Mouse (Mus musculus): ENCODE data around the gene Irx1. TPM values are rescaled to one million over a fixed set of nuclear protein-coding genes. Genes with fewer than 3 reads are reported as not detected.

Irx1 gene
- 1.5 and 2.5 TPM in 2 replicates for polyA plus RNA-seq (2014; fragmentation: Nextera tagmentation; extraction: Ambion mirVana)

DNA sequence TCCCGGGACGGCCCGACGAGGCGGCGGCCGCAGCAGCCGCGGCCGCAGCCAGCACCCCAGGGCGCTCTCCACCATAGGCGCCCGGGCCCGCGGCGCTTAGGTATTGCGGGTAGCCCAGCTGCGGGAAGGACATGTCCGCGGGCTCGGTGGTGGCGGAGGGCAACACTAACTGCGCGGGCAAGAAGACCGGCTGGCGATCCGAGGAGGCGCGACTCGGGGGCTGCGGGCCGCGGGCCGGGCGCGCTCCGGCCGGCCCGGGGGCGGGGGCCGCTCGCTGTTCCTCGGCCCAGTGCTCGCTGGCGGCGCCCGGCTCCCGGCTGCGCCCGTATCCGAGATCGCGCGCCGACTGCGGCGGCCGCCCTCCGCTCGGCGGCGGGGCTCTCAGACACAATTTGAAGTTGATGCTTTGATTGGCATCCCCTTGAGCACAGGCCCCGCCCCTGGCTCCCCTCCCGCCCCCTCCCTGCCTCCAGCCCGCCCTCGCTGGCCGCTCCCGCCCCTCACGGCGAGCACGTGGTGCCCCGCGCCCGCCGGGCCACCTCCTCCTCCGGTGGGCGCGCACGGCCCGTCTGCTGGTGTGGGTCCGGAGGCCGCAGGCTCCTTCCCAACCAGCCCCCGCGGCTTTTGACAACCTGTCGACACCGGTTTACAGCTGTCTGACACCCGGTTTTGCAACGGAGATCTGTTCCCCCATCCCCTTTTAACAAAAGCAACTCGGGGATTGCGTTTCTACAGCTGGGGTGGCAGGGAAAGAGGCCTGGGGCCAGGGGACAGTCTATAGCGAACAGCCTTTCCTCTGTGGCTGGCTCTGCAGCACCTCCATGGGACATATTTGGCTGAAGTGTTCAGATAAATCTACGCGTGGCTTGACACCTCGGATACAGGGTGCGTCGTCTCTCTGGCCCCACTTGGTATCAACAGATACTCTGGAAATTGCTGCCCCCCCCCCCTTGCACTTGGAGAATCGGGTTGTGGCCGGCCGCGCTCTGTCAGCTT, at the start of gene Irx1:
Gene Irx1 (minus strand): TSS at position 368 of the 996 bp plus-strand sequence.
- peak; percentile 58 for ATAC-seq (ENCODE audit: insufficient number of reproducible peaks, insufficient read depth, low FRiP score, low read depth)
- under 1% methylated on average over 75 of the region's 100 CpGs for WGBS
- peak within 1 kb of the TSS; percentile 84 for H3K9ac ChIP-seq (ENCODE audit: low read length)
- peaks cover 92% of the 10 kb centered on the region for H3K27me3 ChIP-seq (ENCODE audit: control insufficient read depth, insufficient read depth, low read length)
- peaks cover 2 to 23% of the 10 kb centered on the region in 2 experiments; a peak in 3 of 4 replicates for H3K4me1 ChIP-seq (ENCODE audit: control insufficient read depth in 2 of 2, insufficient read depth in 2 of 2, low read length in 2 of 2)
- no peaks in the 10 kb centered on the region for H3K36me3 ChIP-seq (ENCODE audit: control insufficient read depth, insufficient read depth, low read length)
- H3K4me3 ChIP-seq (ENCODE audit: control insufficient read depth in 1 of 2, insufficient read depth in 1 of 2, low read depth in 1 of 2, low read length in 2 of 2) = peak within 1 kb of the TSS; percentile 60 to 64
- peak within 1 kb of the TSS; percentile 78 for H3K4me2 ChIP-seq (ENCODE audit: low read length)
- H3K9me3 ChIP-seq (ENCODE audit: control insufficient read depth, low read length) = no peaks in the 10 kb centered on the region
- peak within 1 kb of the TSS; percentile 72 to 87 for H3K27ac ChIP-seq (replicated peaks in 1 of 2; ENCODE audit: control insufficient read depth in 1 of 2, insufficient read depth in 1 of 2, low read depth in 2 of 2, low read length in 2 of 2)

DNA sequence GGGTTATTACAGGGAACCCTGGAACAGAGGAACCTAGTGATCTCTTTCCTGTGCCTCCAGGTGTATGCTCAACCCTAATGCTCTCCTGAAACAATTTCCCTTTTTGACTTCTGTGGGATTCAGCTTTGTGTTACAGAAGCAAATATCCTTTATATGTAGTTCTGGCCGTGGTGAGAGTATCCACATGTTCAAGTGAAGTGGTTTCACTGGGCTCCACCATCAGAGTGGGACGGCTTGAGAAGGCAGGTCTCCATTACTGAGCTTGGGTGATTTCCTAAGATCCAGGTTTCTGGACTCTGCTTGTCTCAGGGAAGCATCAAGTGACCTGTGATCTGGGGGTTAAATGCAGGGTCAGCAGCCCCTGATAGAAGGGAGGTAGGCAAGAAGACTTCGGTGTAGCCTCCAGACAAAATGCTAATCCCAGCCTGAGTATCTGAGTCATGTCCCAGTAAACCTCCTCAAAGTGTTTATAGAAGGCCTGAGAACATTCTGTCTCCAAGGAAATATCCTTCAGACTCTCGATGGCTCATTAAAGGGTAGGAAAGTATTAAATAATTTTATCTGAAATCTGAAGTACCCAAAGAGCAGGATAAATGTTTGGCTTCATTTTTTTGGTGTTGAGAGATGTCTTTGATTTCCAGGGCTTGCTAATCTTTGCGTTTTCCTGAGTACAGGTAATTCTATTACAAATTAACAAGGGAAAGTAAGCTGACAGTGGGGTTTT, 16.6 kb upstream of the Irx1 start:
- no peaks in the 10 kb centered on the region for H3K9me3 ChIP-seq (ENCODE audit: control insufficient read depth, low read length)
- H3K36me3 ChIP-seq (ENCODE audit: control insufficient read depth, insufficient read depth, low read length) = no peaks in the 10 kb centered on the region
- H3K27me3 ChIP-seq (ENCODE audit: control insufficient read depth, insufficient read depth, low read length) = no peaks in the 10 kb centered on the region
- H3K9ac ChIP-seq (ENCODE audit: low read length) = no peak overlapping the region
- no peak overlapping the region for H3K4me3 ChIP-seq (ENCODE audit: control insufficient read depth in 1 of 2, insufficient read depth in 1 of 2, low read depth in 1 of 2, low read length in 2 of 2)
- H3K4me2 ChIP-seq (ENCODE audit: low read length) = no peak overlapping the region
- no peak overlapping the region for H3K27ac ChIP-seq (replicated peaks in 1 of 2; ENCODE audit: control insufficient read depth in 1 of 2, insufficient read depth in 1 of 2, low read depth in 2 of 2, low read length in 2 of 2)
- no peaks in the 10 kb centered on the region for H3K4me1 ChIP-seq (ENCODE audit: control insufficient read depth in 2 of 2, insufficient read depth in 2 of 2, low read length in 2 of 2)
- ATAC-seq (ENCODE audit: insufficient number of reproducible peaks, insufficient read depth, low FRiP score, low read depth) = no peak
- 61% methylated on average over 5 of the region's 5 CpGs for WGBS

DNA sequence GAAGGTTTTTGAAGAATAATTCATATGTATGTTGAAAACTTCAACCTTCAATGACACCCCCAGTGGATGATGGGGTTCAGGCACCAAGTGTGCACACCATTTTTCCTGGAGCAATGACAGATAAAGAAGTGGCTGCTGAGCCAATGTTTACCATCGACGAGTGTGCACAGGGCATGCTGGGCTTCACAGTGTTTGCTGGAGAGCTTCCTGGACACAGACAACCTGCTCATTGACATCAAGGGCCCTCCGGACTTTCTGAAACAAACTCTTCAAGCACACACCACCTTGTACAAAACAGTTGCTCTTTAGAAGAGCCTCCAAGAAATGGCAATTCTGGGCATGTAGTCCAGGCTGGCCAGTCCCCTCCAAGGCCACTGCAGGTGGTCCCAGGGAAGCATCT, 12.2 kb upstream of the Irx1 start:
- Histone ChIP-seq H3K4me2 (ENCODE audit: low read length) (no peak overlapping the region), H3K4me3 (ENCODE audit: control insufficient read depth in 1 of 2, insufficient read depth in 1 of 2, low read depth in 1 of 2, low read length in 2 of 2) (no peak overlapping the region), H3K9me3 (ENCODE audit: control insufficient read depth, low read length) (no peaks in the 10 kb centered on the region), H3K9ac (ENCODE audit: low read length) (no peak overlapping the region), H3K27ac (replicated peaks in 1 of 2; ENCODE audit: control insufficient read depth in 1 of 2, insufficient read depth in 1 of 2, low read depth in 2 of 2, low read length in 2 of 2) (no peak overlapping the region), H3K27me3 (ENCODE audit: control insufficient read depth, insufficient read depth, low read length) (peaks cover 4% of the 10 kb centered on the region; the same call in 1 of the 2 replicates), H3K36me3 (ENCODE audit: control insufficient read depth, insufficient read depth, low read length) (no peaks in the 10 kb centered on the region), H3K4me1 (ENCODE audit: control insufficient read depth in 2 of 2, insufficient read depth in 2 of 2, low read length in 2 of 2) (no peaks in the 10 kb centered on the region)
- WGBS = 73% methylated on average over 3 of the region's 3 CpGs
- ATAC-seq (ENCODE audit: insufficient number of reproducible peaks, insufficient read depth, low FRiP score, low read depth) = no peak

GRCm38 (mm10) chr13:71968286-71968685, 4.8 kb upstream of the Irx1 start:
- WGBS = under 1% methylated on average over 6 of the region's 6 CpGs

DNA sequence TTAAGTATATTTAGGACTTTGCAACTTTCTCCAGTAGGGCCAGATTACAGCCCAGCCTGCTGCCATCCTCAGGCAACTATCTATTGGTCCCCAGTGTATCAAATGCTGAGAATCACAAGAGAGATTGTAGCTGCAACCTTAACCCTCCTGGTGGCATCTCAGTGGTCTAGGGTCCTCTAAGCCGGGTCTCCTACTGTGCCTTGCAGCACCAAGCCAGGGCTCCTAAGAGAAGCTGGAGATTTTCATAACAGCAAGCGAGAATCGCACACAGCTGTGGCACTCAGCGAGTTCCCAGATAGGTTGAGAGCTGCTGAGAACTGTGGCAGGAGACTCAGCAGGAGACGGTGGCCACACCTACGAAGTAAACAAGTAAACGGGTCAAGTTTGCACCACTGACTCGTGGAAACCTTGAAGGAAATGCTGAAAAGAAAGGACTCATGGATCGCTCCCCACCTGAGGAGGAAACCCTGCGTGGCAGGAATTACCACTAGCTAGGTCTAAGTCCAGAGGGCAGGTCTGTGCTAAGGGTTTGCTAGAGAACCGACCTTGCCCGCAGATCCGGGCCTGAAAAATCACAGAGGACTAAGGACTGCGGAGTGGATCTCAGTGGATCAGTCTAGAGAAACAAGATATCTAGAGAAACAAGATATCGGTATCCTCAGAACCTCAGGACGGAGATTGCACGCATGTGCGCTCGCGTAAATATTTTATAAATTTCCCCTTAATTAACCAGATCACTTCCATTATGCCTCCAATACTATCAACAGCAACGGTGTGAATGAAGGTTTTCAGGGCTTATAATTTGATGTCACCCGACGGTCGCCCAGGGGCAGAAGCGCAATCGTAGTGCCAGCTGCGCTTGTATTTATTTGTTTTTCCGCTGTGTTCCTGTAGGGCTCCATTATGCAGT, 4.1 kb upstream of the Irx1 start:
- 3% methylated on average over 28 of the region's 28 CpGs for WGBS
- no peak for ATAC-seq (ENCODE audit: insufficient number of reproducible peaks, insufficient read depth, low FRiP score, low read depth)
- Histone ChIP-seq H3K27ac (replicated peaks in 1 of 2; ENCODE audit: control insufficient read depth in 1 of 2, insufficient read depth in 1 of 2, low read depth in 2 of 2, low read length in 2 of 2) (no peak overlapping the region), H3K4me1 (ENCODE audit: control insufficient read depth in 2 of 2, insufficient read depth in 2 of 2, low read length in 2 of 2) (peaks cover 2 to 13% of the 10 kb centered on the region in 2 experiments; a peak in 2 of 4 replicates), H3K4me2 (ENCODE audit: low read length) (peak overlapping the region; percentile 57), H3K9ac (ENCODE audit: low read length) (no peak overlapping the region), H3K9me3 (ENCODE audit: control insufficient read depth, low read length) (no peaks in the 10 kb centered on the region), H3K36me3 (ENCODE audit: control insufficient read depth, insufficient read depth, low read length) (no peaks in the 10 kb centered on the region), H3K27me3 (ENCODE audit: control insufficient read depth, insufficient read depth, low read length) (peaks cover 82% of the 10 kb centered on the region), H3K4me3 (ENCODE audit: control insufficient read depth in 1 of 2, insufficient read depth in 1 of 2, low read depth in 1 of 2, low read length in 2 of 2) (peak overlapping the region in 1 of 2 experiments; percentile 15; a peak in 2 of 4 replicates)

More at GRCm38 (mm10) chr13:71968286-71968685, 4.8 kb upstream of the Irx1 start:
- Histone ChIP-seq H3K9me3 (ENCODE audit: control insufficient read depth, low read length) (no peaks in the 10 kb centered on the region), H3K4me3 (ENCODE audit: control insufficient read depth in 1 of 2, insufficient read depth in 1 of 2, low read depth in 1 of 2, low read length in 2 of 2) (peak overlapping the region in 1 of 2 experiments; percentile 15; a peak in 1 of 4 replicates), H3K9ac (ENCODE audit: low read length) (no peak overlapping the region), H3K4me2 (ENCODE audit: low read length) (peak overlapping the region; percentile 57), H3K27ac (replicated peaks in 1 of 2; ENCODE audit: control insufficient read depth in 1 of 2, insufficient read depth in 1 of 2, low read depth in 2 of 2, low read length in 2 of 2) (no peak overlapping the region), H3K27me3 (ENCODE audit: control insufficient read depth, insufficient read depth, low read length) (peaks cover 75% of the 10 kb centered on the region), H3K36me3 (ENCODE audit: control insufficient read depth, insufficient read depth, low read length) (no peaks in the 10 kb centered on the region), H3K4me1 (ENCODE audit: control insufficient read depth in 2 of 2, insufficient read depth in 2 of 2, low read length in 2 of 2) (peaks cover 2 to 6% of the 10 kb centered on the region in 2 experiments; a peak in 2 of 4 replicates)
- ATAC-seq (ENCODE audit: insufficient number of reproducible peaks, insufficient read depth, low FRiP score, low read depth) = no peak

DNA sequence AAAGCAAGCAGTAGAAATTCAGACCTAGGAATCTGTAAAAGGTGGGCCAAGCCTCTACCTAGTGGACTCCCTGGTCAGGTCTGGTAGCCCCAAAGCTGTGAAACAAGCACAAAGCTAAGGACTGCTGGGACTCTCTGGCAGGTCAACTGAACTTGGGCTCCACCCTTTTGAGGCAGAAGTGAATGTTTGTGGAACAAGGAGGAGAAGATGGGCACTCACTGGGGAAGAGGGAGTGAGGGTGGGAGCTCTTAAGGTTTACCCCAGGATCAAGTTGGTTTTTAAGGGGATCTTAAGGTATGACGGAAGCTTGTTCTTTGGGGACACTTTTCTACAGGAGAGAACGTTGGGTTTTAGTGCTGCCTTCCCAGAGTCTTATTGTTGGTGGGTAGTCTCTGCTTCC, 3.1 kb upstream of the Irx1 start:
- WGBS = 41% methylated on average over 2 of the region's 2 CpGs
- Histone ChIP-seq H3K27ac (replicated peaks in 1 of 2; ENCODE audit: control insufficient read depth in 1 of 2, insufficient read depth in 1 of 2, low read depth in 2 of 2, low read length in 2 of 2) (no peak overlapping the region), H3K9me3 (ENCODE audit: control insufficient read depth, low read length) (no peaks in the 10 kb centered on the region), H3K4me3 (ENCODE audit: control insufficient read depth in 1 of 2, insufficient read depth in 1 of 2, low read depth in 1 of 2, low read length in 2 of 2) (no peak overlapping the region), H3K27me3 (ENCODE audit: control insufficient read depth, insufficient read depth, low read length) (peaks cover 84% of the 10 kb centered on the region), H3K36me3 (ENCODE audit: control insufficient read depth, insufficient read depth, low read length) (no peaks in the 10 kb centered on the region), H3K4me2 (ENCODE audit: low read length) (no peak overlapping the region), H3K9ac (ENCODE audit: low read length) (no peak overlapping the region), H3K4me1 (ENCODE audit: control insufficient read depth in 2 of 2, insufficient read depth in 2 of 2, low read length in 2 of 2) (peaks cover 2 to 14% of the 10 kb centered on the region in 2 experiments; a peak in 2 of 4 replicates)
- no peak for ATAC-seq (ENCODE audit: insufficient number of reproducible peaks, insufficient read depth, low FRiP score, low read depth)
